Mouse (Mus musculus): ENCODE data around the gene Bnc2. TPM values are rescaled to one million over a fixed set of nuclear protein-coding genes. Genes with fewer than 3 reads are reported as not detected.
A peak's percentile ranks its signal among the peaks of the same experiment; 100 is the strongest.

Bnc2 gene
- polyA plus RNA-seq, 1 experiment from 2014 or later, result 9.6 TPM

- ATAC-seq (ENCODE audit: low FRiP score, low read depth), result 0 out of 2 replicates have a peak, but pooled peaks have one; percentile 44
- H3K36me3 ChIP-seq, result no peaks in the 10 kb centered on the region
These were observed 350.7 kb downstream of the Bnc2 start for GRCm38 (mm10) chr4:84324371-84324770.

DNA sequence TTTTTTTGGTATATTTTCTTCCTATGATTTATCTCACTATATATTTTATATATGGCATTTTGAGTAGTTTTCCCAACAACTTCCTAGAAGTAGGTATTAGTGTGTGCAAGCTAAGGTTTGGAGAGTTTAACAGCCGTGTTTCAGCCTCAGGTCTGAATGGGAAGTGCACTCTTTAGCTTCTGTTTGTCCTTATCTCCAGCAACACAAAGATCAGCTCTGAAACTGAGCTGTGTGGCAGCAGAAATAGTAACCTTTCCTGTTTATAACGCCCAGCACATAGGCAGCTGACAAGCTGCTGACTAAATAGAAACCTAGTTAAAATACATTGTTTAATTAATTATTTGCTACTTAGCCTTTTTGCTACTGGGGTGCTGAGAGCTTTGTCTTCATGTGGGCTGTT, 353.5 kb downstream of the Bnc2 start:
- Histone ChIP-seq H3K9me3 (no peaks in the 10 kb centered on the region), H3K27ac (no peak overlapping the region), H3K27me3 (replicated peaks) (no peaks in the 10 kb centered on the region), H3K4me2 (replicated peaks) (no peak overlapping the region), H3K9ac (no peak overlapping the region), H3K36me3 (no peaks in the 10 kb centered on the region), H3K4me1 (no peaks in the 10 kb centered on the region), H3K4me3 (no peak overlapping the region)
- no peak for ATAC-seq (ENCODE audit: low FRiP score, low read depth)
- WGBS, result 68% methylated on average over 2 of the region's 2 CpGs

More at GRCm38 (mm10) chr4:84324371-84324770, 350.7 kb downstream of the Bnc2 start:
- Histone ChIP-seq H3K27me3 (replicated peaks) (no peaks in the 10 kb centered on the region), H3K9ac (no peak overlapping the region), H3K4me2 (replicated peaks) (no peak overlapping the region), H3K27ac (no peak overlapping the region), H3K4me1 (no peaks in the 10 kb centered on the region), H3K9me3 (no peaks in the 10 kb centered on the region), H3K4me3 (no peak overlapping the region)
- 49% methylated on average over 4 of the region's 4 CpGs for WGBS

DNA sequence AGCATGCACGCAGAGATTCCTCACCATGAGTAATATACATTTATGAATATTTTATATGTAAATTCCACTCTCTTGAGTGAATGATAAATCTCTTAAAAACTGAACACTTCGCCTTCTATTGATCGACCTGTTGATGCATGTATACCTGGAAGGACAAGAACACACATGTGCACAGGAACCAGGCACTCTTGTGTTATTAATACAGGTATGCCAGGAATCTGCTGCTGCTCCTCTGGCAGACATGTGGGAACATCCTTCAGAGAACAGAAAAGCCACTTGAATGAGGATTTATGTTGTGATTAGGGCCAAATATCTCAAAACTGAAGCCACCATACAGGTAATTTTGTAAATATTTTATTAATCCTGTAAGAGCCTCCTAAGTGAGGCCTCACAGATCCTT, 357.7 kb downstream of the Bnc2 start:
- H3K36me3 ChIP-seq, result no peaks in the 10 kb centered on the region
- H3K4me1 ChIP-seq, result no peaks in the 10 kb centered on the region
- 92% methylated on average over 3 of the region's 3 CpGs for WGBS
- H3K27ac ChIP-seq, result no peak overlapping the region
- no peaks in the 10 kb centered on the region for H3K9me3 ChIP-seq
- no peak for ATAC-seq (ENCODE audit: low FRiP score, low read depth)
- no peak overlapping the region for H3K4me3 ChIP-seq
- no peaks in the 10 kb centered on the region for H3K27me3 ChIP-seq (replicated peaks)
- H3K9ac ChIP-seq, result no peak overlapping the region
- no peak overlapping the region for H3K4me2 ChIP-seq (replicated peaks)

DNA sequence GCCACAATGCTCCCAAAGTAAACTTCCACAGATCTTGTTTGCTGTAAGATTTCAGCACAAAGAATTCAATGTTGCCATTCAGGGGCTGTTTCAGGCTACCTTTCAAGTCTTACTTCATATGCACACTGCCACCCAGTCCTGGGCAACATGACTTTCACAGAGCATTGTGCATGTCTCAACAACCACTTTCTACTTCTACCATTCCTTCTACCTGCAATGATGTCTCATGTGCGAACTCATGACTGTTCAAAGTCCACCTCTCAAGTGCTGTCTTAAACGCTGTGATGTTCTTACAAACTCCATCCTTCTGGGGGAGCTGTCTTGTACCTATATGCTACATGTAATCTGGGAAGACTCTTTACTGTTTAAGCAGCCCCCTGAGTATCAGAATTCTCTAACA, 363.7 kb downstream of the Bnc2 start:
- no peak for ATAC-seq (ENCODE audit: low FRiP score, low read depth)

DNA sequence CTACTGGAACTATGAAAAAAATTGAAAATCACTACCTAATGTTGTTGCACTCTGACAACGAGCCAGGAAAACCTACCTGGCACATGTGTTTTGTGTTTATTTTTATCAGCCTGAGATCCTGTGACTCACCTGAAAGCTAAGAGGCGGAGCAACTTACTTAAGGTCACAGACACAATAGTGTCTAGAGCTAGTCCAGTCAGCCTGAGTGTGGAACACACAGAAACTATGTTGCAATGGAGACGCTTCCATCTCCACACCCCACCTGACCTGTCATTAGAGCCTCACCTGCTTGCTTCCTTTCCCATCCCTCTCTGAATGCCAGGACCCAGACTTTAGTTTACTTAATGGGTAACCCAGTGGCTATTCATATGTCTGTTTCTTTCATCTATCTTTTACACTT, 364.2 kb downstream of the Bnc2 start:
- WGBS, result 90% methylated on average over 3 of the region's 3 CpGs
- no peaks in the 10 kb centered on the region for H3K27me3 ChIP-seq (replicated peaks)
- H3K4me3 ChIP-seq, result no peak overlapping the region
- H3K36me3 ChIP-seq, result no peaks in the 10 kb centered on the region
- H3K9ac ChIP-seq, result no peak overlapping the region
- H3K4me1 ChIP-seq, result peaks cover 6% of the 10 kb centered on the region; the same call in 1 of the 2 replicates
- H3K27ac ChIP-seq, result no peak overlapping the region
- H3K9me3 ChIP-seq, result no peaks in the 10 kb centered on the region
- no peak overlapping the region for H3K4me2 ChIP-seq (replicated peaks)
- ATAC-seq (ENCODE audit: low FRiP score, low read depth), result no peak

More for the DNA sequence above, 363.7 kb downstream of the Bnc2 start:
- no peaks in the 10 kb centered on the region for H3K36me3 ChIP-seq
- H3K9ac ChIP-seq, result no peak overlapping the region
- H3K4me2 ChIP-seq (replicated peaks), result no peak overlapping the region
- no peaks in the 10 kb centered on the region for H3K9me3 ChIP-seq
- H3K27ac ChIP-seq, result no peak overlapping the region
- no peak overlapping the region for H3K4me3 ChIP-seq
- H3K4me1 ChIP-seq, result peaks cover 6% of the 10 kb centered on the region; the same call in 1 of the 2 replicates
- H3K27me3 ChIP-seq (replicated peaks), result no peaks in the 10 kb centered on the region
- 76% methylated on average over 2 of the region's 2 CpGs for WGBS

DNA sequence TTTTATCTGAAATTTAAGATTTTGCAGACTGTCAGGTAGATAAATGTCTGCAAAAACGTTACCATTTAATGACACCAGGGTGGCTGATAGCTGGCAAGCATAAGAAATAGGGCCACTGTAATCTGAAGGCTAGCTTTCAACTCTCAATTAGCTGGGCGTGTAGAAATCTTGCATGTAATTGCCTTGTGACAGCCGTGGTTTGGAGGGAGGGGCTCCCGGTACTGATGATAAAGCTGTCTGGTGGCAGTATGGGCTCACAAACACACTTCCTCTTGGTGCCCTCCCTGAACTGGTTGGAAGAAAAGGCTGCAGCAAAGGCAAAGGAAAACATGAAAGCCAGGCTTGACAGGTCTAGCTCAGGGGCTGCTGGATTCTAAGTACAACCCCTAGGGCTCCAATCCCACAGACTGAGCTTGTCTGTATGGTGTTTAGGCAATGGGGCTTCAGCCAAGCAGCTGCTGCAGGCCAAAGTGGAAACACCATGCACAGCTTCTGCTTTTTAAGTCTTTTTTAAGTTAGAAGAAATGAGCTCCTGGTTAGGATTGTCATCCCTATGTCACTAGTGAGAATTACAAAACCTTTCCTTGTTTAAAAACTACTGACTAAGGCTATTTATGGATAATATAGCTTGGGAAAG, 366.7 kb downstream of the Bnc2 start:
- 15% methylated on average over 4 of the region's 4 CpGs for WGBS
- no peaks in the 10 kb centered on the region for H3K9me3 ChIP-seq
- H3K4me3 ChIP-seq, result no peak overlapping the region
- no peaks in the 10 kb centered on the region for H3K36me3 ChIP-seq
- 0 out of 2 replicates have a peak, but pooled peaks have one; percentile 25 for ATAC-seq (ENCODE audit: low FRiP score, low read depth)
- no peaks in the 10 kb centered on the region for H3K27me3 ChIP-seq (replicated peaks)
- no peak overlapping the region for H3K27ac ChIP-seq
- no peak overlapping the region for H3K4me2 ChIP-seq (replicated peaks)
- no peak overlapping the region for H3K9ac ChIP-seq
- peaks cover 6% of the 10 kb centered on the region; the same call in 1 of the 2 replicates for H3K4me1 ChIP-seq

GRCm38 (mm10) chr4:84306928-84307606, 368.0 kb downstream of the Bnc2 start:
- Histone ChIP-seq H3K27ac (no peak overlapping the region), H3K9ac (no peak overlapping the region), H3K4me2 (replicated peaks) (no peak overlapping the region), H3K9me3 (no peaks in the 10 kb centered on the region), H3K27me3 (replicated peaks) (no peaks in the 10 kb centered on the region), H3K4me3 (no peak overlapping the region), H3K36me3 (no peaks in the 10 kb centered on the region), H3K4me1 (peaks cover 6% of the 10 kb centered on the region; the same call in 1 of the 2 replicates)
- 74% methylated on average over 9 of the region's 9 CpGs for WGBS
- ATAC-seq (ENCODE audit: low FRiP score, low read depth), result no peak

DNA sequence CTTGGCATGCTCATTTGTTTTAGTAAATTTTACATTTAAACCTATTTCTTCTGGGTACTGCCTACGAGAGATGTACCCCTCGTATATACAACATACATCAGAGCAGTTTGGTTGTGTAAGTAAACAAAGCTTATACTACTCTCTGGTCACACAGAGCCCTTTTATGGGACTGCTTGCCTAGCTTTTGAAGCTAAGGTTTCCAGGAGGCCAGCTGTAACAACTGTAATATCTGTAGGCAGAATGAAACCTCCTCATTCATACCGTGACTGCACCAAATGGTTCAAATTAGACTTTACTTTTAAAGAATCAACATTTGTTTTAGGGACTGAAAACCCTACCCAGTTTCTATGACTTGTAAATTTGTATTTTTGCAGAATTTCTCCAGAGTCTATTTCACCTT, 372.1 kb downstream of the Bnc2 start:
- Histone ChIP-seq H3K36me3 (0 out of 2 replicates have a peak, but pooled peaks cover 8% of the 10 kb centered on the region), H3K4me1 (no peaks in the 10 kb centered on the region), H3K27me3 (replicated peaks) (no peaks in the 10 kb centered on the region), H3K9ac (no peak overlapping the region), H3K27ac (no peak overlapping the region), H3K9me3 (peaks cover 9% of the 10 kb centered on the region), H3K4me3 (no peak overlapping the region), H3K4me2 (replicated peaks) (no peak overlapping the region)
- 72% methylated on average over 3 of the region's 3 CpGs for WGBS
- no peak for ATAC-seq (ENCODE audit: low FRiP score, low read depth)

DNA sequence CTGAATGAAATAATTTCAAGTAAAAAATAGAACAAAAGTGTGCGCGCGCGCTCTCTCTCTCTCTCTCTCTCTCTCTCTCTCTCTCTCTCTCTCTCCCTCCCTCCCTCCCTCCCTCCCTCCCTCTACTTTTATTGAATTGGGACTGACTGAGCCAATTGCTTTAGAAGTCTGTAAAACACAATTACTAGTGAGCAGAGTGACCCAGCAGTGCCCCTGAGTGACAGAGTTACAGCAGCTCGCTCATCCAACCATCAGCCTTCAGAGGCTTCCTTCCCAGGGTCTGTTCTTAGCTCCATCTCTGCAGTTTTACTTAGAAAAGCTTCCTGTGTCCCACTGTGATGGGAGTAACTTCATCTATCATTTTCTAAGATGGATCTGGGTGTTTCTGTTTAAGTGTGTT, 389.9 kb downstream of the Bnc2 start:
- H3K27me3 ChIP-seq (replicated peaks), result no peaks in the 10 kb centered on the region
- ATAC-seq (ENCODE audit: low FRiP score, low read depth), result no peak

GRCm38 (mm10) chr4:84282651-84283050, 392.4 kb downstream of the Bnc2 start:
- Histone ChIP-seq H3K36me3 (no peaks in the 10 kb centered on the region), H3K9ac (no peak overlapping the region), H3K4me1 (0 out of 2 replicates have a peak, but pooled peaks cover 4% of the 10 kb centered on the region), H3K9me3 (no peaks in the 10 kb centered on the region), H3K27ac (no peak overlapping the region), H3K27me3 (replicated peaks) (no peaks in the 10 kb centered on the region), H3K4me2 (replicated peaks) (no peak overlapping the region), H3K4me3 (no peak overlapping the region)
- no peak for ATAC-seq (ENCODE audit: low FRiP score, low read depth)
- WGBS, result 80% methylated on average over 2 of the region's 2 CpGs

More for the DNA sequence above, 389.9 kb downstream of the Bnc2 start:
- Histone ChIP-seq H3K4me3 (no peak overlapping the region), H3K4me2 (replicated peaks) (no peak overlapping the region), H3K27ac (no peak overlapping the region), H3K4me1 (0 out of 2 replicates have a peak, but pooled peaks cover 4% of the 10 kb centered on the region), H3K9me3 (no peaks in the 10 kb centered on the region), H3K9ac (no peak overlapping the region), H3K36me3 (no peaks in the 10 kb centered on the region)
- WGBS, result 29% methylated on average over 5 of the region's 5 CpGs

- H3K36me3 ChIP-seq, result no peaks in the 10 kb centered on the region
- H3K4me3 ChIP-seq, result no peak overlapping the region
- ATAC-seq (ENCODE audit: low FRiP score, low read depth), result no peak
- H3K4me2 ChIP-seq (replicated peaks), result no peak overlapping the region
- WGBS, result 82% methylated on average over 6 of the region's 6 CpGs
- H3K27me3 ChIP-seq (replicated peaks), result no peaks in the 10 kb centered on the region
- no peak overlapping the region for H3K27ac ChIP-seq
- H3K9me3 ChIP-seq, result no peaks in the 10 kb centered on the region
- H3K4me1 ChIP-seq, result peaks cover 5% of the 10 kb centered on the region; the same call in 1 of the 2 replicates
- H3K9ac ChIP-seq, result no peak overlapping the region
These were observed 396.9 kb downstream of the Bnc2 start for GRCm38 (mm10) chr4:84278156-84278555.

DNA sequence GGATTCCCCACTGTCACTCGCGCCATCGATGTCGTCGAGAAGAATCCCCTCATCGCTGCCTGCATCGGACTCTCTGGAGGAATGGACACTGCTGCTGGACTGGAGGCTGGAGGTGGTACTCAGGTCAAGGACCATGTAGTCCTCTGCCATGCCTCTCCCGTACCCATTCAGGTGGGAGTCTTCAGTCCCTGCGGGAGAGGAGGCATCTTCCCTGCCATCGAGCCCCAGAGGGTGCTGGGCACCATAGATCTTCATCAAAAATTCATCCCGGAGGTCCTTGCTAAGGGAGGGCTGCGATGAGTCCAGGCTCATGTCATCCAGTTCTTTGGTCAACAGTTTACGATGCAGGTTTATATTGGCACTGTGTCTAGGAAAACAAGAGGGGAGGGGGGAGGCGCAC, 399.0 kb downstream of the Bnc2 start:
- H3K9ac ChIP-seq, result no peak overlapping the region
- no peaks in the 10 kb centered on the region for H3K9me3 ChIP-seq
- H3K4me3 ChIP-seq, result no peak overlapping the region
- no peaks in the 10 kb centered on the region for H3K36me3 ChIP-seq
- no peaks in the 10 kb centered on the region for H3K27me3 ChIP-seq (replicated peaks)
- no peak overlapping the region for H3K27ac ChIP-seq
- no peak overlapping the region for H3K4me2 ChIP-seq (replicated peaks)
- peaks cover 5% of the 10 kb centered on the region; the same call in 1 of the 2 replicates for H3K4me1 ChIP-seq
- 88% methylated on average over 14 of the region's 14 CpGs for WGBS
- no peak for ATAC-seq (ENCODE audit: low FRiP score, low read depth)
